Mouse (Mus musculus): ENCODE results near the gene Myh8.

Myh8 gene

DNA sequence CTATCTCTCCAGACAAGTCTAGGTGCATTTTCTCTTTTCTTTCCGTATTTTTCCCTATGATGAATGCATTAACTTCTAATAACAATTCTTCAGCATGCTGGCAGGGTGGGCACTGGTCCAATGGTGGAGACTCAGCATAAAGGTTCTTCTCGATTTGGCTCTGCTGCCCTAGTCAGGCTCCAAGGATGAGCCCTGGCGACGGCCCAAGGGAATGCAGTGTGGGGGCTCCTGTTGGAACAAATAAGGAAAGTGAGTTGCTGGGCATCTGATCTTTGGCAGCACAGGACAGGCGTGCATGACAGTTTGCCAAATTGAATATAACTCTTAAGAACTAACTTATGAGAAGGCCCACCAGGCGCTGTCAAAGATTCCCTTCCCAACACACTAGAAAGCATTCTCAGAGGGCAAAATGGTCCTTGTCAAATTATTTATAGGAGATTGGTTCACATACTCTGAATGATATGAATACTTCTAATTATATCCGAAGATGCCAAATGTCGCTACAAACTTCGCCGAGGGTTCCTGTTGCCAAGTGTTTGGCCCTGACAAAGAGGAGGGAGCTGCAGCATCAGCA lies at the start of gene Myh8:
Myh8 (plus strand) TSS at position 524 of the 574 bp plus-strand sequence.
- DNase-seq, result peak; percentile 7

DNA sequence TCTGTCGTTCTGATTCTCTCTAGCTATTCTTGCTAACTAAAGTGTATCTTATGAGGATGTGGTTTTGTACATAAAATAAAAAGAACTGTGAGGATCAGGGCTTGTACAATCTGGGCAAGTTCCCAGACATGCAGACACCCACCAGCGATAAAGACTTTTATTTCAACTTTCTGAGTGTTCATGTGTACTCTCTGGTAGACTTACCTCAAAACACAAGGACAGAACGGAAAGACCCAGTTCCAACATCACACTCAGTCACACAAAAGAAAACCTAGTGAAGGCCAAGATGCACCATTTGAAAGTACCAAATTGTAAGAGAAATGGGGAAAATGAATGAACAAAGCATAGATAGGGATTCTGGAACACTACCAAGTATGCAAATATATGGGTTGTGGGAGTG lies 48.2 kb upstream of the Myh8 start:
- DNase-seq, result no peak

DNA sequence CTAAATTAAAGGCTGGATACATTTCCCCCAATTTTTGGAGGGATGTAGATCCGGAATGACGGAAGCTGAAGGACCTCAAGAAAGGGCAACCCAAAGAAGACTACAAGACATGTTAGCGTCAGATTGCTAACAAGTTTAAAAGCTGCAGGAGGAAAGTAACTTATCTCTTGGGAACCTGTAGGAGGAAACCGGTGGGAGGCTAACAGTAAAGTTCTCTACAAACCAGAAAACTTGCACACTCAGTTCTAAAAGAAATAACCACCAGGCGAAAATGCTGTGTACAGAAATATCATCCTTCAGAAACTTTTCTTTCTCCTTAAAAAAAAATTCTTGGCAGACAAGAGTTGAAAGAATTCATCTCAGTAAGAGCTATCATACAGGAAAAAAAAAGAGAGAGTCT lies 47.8 kb upstream of the Myh8 start:
- no peak for DNase-seq

- DNase-seq, result no peak
Measured at GRCm38 (mm10) chr11:67229946-67230345, 47.0 kb upstream of the Myh8 start.

- DNase-seq, result no peak
Measured at GRCm38 (mm10) chr11:67235639-67236358, 41.1 kb upstream of the Myh8 start.

DNA sequence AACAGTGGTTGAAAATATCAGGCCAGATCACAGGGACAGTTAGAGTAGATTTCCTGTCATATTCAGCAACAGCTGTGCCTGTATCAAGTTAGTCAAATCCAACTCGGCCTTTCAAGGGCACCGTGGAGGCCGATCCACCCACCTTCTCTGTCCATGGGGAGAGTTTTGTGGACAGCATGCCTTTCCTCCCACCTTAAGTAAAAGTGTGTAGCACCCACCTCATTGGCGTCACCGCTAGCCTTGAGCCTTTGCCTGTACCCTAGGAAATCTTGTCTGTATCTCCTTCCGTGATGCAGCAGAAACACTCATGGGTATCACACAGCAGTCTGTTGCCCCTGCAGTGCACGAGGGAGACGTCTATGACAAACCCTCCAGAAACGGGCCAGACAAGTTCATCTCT lies 40.1 kb upstream of the Myh8 start:
- no peak for DNase-seq

DNA sequence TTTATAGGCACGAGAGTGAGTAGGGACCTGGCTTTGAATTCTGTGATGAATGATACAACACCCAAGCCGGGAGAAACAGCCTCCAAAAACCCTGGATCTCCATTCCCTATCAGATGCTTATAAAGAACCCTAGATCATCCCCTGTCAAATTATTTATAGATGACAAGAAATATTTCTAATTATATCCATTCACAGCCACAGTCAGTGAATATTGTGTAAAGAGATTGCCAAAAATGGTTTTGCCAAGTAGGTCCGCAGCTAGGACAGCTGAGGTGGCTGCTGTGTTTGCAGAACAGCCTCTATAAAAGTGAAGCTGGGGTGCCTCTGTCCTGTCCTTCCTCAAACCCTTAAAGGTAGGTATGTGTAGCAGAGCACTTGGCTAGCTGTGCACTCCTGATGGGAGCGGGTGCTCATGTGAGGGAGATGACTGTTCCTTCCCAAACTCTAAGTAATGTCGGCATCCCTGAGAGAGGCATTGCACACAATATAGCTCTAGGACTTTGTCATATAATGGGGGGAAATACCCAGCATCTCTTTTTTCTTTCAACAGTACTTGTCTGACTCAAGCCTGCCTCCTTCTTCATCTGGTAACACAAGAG lies 39.3 kb upstream of the Myh8 start, which contains the start of gene Myh4:
Myh4 (plus strand) TSS at position 549 of the 599 bp plus-strand sequence.
- no peak for DNase-seq

- no peak for DNase-seq
Measured at GRCm38 (mm10) chr11:67241051-67241450, 35.9 kb upstream of the Myh8 start.

- DNase-seq, result no peak
Measured at GRCm38 (mm10) chr11:67253691-67254090, 23.2 kb upstream of the Myh8 start.

GRCm38 (mm10) chr11:67257048-67257447 lies 19.9 kb upstream of the Myh8 start:
- DNase-seq, result no peak

GRCm38 (mm10) chr11:67260956-67261355 lies 16.0 kb upstream of the Myh8 start:
- DNase-seq, result no peak

GRCm38 (mm10) chr11:67293440-67293839 lies 16.5 kb downstream of the Myh8 start:
- DNase-seq, result no peak

GRCm38 (mm10) chr11:67313733-67314452 lies 37.0 kb downstream of the Myh8 start:
- no peak for DNase-seq

GRCm38 (mm10) chr11:67321358-67321757 lies 44.4 kb downstream of the Myh8 start, which contains the start of gene Myh13:
Myh13 (plus strand) TSS chr11:67321658.
- no peak for DNase-seq

GRCm38 (mm10) chr11:67326536-67326935 lies 49.6 kb downstream of the Myh8 start:
- DNase-seq, result no peak

DNA sequence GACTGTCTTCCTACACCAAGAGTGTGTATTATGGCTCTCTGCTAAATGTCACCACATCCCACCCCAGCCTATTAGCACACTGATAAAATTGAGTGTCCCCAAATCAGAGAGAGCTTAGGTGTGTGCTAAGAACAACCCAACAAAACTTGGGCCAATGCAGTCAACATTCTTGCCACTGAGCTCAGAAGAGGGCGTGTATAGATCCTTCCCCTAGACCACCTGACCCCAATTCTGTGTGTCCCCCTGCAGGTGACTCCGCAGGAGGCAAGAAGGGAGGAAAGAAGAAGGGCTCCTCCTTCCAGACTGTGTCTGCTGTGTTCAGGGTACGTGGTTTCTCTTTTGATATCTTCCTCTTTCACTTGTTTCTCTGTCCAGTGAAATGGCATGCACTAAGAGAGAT lies 67.6 kb downstream of the Myh8 start:
- no peak for DNase-seq

GRCm38 (mm10) chr11:67345186-67345855 lies 68.4 kb downstream of the Myh8 start:
- peak; percentile 58 for DNase-seq

- no peak for DNase-seq
Measured at GRCm38 (mm10) chr11:67345856-67346236, 68.9 kb downstream of the Myh8 start.

DNA sequence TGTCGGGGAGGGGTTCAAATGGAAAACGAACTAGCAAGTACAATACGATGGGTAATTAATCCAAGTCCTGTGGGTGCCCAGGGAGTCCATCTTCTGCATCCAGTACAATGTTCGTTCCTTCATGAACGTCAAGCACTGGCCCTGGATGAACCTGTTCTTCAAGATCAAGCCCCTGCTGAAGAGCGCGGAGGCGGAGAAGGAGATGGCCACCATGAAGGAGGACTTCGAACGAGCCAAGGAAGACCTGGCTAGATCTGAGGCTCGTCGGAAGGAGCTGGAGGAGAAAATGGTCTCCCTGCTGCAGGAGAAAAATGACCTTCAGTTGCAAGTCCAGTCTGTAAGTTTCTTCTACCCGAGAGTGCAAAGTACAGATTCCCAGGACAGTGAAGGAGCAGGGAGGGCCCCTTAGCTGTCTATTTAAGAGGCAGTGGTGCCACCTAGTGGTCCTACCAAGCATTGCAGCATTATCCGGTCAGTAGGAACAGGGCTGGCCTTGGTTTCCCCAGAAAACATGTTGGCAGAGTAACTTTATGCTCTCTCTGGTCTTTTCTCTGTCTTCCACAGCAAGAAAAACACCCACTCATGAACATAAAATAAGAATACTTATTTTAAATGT lies 73.3 kb downstream of the Myh8 start:
- DNase-seq, result peak; percentile 59

GRCm38 (mm10) chr11:67353011-67353410 lies 76.1 kb downstream of the Myh8 start:
- no peak for DNase-seq

DNA sequence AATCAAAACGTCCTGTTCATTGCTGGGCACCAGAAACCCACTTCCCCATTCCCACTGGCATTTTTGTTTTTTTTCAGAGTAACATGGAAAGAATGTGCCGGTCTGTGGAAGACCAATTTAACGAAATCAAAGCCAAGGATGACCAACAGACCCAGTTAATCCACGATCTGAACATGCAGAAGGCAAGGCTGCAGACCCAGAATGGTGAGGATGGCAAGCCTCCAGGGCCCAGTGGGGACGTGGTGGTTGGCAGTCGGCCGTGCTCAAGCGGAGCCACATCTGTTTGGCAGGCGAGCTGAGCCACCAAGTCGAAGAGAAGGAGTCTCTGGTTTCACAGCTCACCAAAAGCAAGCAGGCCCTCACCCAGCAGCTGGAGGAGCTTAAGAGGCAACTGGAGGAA lies 81.1 kb downstream of the Myh8 start:
- no peak for DNase-seq
